Mouse (Mus musculus) olfactory bulb, adult 2 months (tissue): ENCODE data around the gene Ifit1bl2.

Experiments used
- CTCF ChIP-seq: fragments of 200-500 bp; IDR thresholded peaks from 2 replicates; pipeline ENCODE4 v1.5.1; 2012; ENCODE audit warnings: low read depth, mild to moderate bottlenecking, low read length, moderate library complexity; ENCODE audit not compliant: insufficient read depth
- POLR2A ChIP-seq: fragments of 200-500 bp; IDR thresholded peaks from 2 replicates; pipeline ENCODE4 v1.6.1; 2012; ENCODE audit warnings: mild to moderate bottlenecking, low read depth, low read length, moderate library complexity; ENCODE audit not compliant: insufficient read depth

GRCm38 (mm10) chr19:34633484-34633883 lies 7.1 kb downstream of the Ifit1bl2 start:
- no peak for TF ChIP-seq POLR2A
- no peak for TF ChIP-seq CTCF
